Mouse (Mus musculus): ENCODE results near the gene Usp21.

Usp21 gene

DNA sequence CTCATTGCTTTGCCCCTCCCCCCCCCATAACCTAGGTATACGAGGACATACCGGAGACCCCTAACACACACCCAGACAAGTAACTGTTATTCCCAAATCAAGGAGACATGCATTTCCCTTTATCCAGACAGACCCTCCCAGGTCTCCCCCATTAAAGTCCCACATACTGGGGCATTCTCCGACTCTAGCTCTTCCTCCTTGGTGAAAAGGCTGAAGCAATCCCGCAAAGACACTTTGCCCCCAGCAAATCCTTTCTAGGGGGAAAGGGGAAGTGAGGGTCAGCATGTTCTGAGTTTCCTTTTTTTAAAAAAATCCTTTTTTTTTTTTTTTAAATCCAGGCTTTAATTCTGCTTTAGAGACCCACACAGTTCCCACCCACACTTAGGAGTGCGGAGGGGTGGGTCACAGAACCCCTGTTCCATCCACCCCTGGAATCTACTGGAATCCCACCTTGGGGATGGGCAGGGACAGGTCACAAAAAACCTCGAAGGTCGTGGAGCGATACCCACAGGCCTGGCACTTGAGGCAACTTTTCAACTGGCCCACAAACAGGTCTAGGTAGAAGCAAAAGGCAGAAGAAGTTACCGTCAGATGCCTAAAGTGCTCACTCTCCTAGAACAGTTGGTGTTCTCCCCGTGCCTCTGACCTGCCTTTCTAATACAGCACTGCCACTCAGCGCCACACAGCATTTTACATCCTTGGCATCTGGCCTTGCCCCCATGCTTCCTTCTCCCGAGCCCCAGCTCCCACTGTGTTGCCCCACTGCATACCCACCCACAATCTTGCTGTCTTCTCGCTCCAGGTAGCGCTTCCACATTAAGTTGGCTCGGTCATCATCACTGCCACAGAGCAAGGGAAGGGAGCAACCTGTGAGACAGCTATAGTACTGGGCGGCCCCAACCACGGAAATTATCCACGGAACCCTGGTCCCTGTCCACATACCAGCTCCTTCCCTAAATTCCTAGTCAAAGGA is 4.3 kb downstream of the Usp21 start:
- no peak for DNase-seq

GRCm38 (mm10) chr1:171282086-171282805 is 5.5 kb downstream of the Usp21 start:
- DNase-seq: no peak

DNA sequence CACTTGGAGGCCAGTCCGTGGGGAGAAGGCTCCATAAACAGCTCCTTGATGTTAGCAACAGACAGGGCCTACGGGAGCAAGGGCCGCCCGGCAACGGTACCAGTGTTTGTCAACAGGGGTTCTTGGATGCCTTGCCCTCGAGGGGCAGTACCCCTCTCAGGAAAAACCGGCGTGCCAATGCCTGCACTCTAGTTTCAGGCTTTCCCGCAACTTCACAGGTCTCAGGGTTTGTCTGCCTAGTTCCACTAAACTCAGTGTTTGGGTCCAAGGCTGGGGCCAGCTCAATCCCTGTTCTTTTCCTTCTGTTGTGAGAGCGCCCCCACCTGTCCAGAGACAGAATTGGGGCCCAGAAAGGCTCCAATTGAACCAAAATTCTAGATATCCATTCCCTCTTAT is 6.3 kb downstream of the Usp21 start:
- peak; percentile 82 to 84 for DNase-seq

GRCm38 (mm10) chr1:171280916-171281527 is 6.8 kb downstream of the Usp21 start, which contains the start of gene Ppox:
TSS of gene Ppox (minus strand) at chr1:171281186.
- peak; percentile 82 to 87 for DNase-seq

- no peak for DNase-seq
These were observed 7.4 kb downstream of the Usp21 start for GRCm38 (mm10) chr1:171280250-171280915.

DNA sequence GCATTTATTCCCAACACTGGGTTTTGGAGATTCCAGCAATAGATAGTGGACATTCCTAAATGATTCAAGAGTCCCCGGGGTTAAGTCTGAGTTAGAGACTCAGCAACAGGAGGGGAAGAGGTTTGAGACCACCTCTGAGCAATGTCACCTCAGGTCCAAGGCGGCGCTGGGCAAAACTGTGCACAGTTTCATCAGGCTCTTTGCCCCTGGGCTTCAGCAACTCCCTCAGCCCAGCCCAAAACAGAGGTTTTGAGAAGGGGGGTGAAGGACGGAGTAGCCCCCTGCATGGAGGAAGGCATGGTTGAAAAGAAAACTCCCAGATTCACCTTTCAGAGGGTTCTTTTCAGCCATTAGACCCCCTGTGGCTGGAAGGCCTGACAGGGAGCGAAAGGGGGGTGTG is 8.1 kb downstream of the Usp21 start:
- no peak for DNase-seq

GRCm38 (mm10) chr1:171279012-171279705 is 8.6 kb downstream of the Usp21 start:
- no peak for DNase-seq

GRCm38 (mm10) chr1:171278436-171278835 is 9.4 kb downstream of the Usp21 start:
- DNase-seq: no peak

DNA sequence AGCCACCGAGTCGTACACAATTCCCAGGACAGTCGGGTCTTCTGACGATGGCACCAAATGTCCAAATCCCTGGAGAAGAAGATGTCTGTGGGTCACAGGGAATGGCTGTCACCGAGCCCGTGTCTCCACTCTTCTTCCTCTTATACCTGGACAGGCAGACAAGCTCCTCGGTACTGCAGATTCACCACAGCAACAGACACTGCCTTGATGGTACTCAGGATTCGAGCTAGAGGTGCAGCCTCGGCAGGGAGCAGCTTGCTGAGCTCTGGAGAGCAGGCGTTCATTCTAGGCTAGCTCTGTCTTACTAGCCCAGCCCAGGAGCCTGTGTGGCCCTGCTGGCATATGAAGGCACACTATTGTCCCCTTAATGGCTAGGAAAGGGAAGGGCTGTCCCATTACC is 10.1 kb downstream of the Usp21 start:
- no peak for DNase-seq

DNA sequence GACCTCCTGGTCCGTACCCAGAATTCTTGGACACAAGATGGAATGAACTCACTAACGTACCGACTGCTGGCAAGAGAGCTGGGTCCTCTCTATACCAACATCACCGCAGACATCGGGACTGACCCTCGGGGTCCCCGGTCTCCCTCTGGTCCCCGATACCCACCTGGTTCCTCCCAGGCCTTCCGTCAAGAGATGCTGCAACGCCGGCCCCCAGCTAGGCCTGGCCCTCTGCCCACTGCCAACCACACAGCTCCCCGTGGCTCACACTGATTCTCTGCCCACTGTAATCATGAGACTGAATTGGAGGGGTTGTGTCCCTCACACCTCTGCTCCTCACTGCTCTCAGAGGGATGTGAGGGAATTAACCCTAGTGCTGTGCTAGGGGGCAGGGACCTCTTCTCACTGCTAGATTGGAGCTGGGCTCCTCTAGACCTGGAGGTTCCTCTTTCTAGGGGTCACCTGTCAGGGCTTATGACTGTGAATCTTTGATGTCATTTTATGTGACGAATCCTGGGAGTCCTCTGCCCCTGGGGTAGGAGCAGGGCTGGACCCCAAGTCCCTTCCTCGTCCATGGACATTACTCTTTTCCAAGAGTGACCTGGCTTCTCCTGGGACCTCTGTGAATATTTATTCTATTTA is 11.6 kb downstream of the Usp21 start:
- no peak for DNase-seq

- DNase-seq: no peak
These were observed 12.6 kb downstream of the Usp21 start for GRCm38 (mm10) chr1:171275144-171275734.

GRCm38 (mm10) chr1:171274171-171274570 is 13.6 kb downstream of the Usp21 start:
- no peak for DNase-seq

GRCm38 (mm10) chr1:171272086-171272485 is 15.7 kb downstream of the Usp21 start:
- no peak for DNase-seq

GRCm38 (mm10) chr1:171271622-171272021 is 16.2 kb downstream of the Usp21 start:
- no peak for DNase-seq

DNA sequence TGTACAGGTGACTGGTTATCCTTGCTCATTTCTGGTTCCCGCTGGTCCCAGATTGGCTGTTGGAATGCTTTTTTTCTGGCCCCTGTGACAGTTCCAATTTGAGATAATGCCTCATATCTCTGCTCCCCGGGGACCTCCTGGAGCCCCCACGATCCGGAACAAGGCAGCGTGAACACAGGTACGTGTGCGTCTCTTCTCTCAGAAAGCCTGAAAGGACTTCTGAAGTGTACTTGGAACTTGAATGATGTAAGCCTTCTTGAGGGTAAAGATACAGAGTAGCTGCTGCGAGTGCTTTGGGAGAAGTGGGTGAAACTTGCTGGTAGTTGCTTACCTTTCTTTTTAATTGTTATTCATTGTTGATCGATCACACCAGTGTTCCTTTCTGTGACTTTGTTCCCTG is 16.6 kb downstream of the Usp21 start:
- DNase-seq: no peak

DNA sequence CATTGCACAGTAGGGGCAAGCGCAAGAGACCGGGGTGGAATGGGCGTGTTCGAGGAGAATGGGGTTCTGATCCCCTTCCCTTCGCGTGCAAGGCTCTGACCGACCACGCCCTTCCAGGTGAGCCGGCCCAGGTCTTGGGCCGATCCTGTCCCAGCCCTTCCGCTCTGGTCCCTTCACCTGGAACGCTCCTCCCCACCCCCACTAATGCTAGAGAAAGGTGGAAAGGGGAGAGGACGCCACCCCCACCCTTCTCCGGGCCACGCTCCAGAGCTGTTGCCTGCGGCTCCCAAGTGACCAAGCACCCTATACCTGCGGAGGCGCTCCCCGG is 17.3 kb downstream of the Usp21 start:
- DNase-seq: no peak

DNA sequence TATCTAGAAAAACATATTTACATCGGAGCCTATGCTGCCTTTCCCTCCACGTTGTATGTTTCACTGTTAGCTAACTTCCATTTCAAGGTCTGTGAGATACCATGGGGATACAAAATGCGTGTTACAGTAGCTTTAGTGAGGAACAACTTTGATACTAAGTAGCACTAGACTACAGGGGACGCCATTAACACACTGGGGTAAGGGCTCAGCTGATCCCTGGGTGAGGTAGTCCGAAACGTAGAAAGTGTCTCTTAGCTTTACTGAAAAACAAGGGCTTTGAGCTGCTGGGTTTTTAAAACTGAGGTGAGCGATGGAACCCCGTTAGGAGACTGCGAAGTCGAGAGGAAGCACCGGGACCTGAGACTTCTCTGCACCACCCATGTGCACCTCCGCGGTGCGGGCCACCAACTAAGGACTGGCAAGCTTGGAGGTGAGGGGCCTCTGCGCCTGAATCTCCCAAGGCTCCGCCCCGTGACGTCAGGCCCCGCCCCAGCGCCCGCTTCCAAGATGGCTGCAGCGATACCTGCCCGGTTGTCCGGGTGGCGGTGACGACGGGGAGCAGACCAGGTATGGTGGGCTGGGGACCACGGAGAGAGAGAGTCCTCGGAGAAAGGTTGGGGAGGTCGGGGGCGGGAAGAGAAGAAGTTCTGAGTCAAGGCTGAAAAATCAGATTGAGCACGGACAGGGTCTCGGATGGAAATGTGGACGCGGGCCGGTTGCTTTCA is 17.8 kb downstream of the Usp21 start, which contains the start of gene B4galt3:
Gene B4galt3, plus strand, starts transcription at position 481 of the 725 bp plus-strand sequence.
- DNase-seq: peak; percentile 99

DNA sequence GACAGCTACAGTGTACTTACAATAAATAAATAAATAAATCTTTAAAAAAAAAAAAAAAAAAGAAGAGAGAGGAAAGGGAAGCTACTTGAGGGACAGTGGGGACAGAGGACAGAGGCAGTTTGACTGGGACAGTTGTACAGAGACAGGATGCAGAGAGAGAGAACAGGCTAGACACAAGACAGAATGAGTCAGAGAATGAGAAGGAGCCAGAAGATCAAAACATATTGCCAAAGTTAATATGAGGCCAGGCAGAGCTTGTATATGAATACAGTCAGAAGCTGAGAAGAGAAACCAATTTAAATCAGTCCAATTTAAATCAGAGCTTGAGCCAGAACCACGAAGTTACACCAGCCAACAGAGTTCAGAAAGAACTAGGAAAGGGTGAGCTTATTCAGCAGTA is 19.4 kb downstream of the Usp21 start:
- DNase-seq: no peak

- no peak for DNase-seq
These were observed 21.6 kb downstream of the Usp21 start for GRCm38 (mm10) chr1:171265971-171266744.
